Mouse (Mus musculus) cerebellum, adult 2 months (tissue): ENCODE measurements at regions not wholly inside any gene's neighbourhood (a gene's known extent, or its start where the extent isn't known, plus 50 kb on each side); places are given as distances from the start of the nearest gene placed in this dataset.
A peak's percentile ranks its signal among the peaks of the same experiment; 100 is the strongest.
"Not testable (repeated sequence)": the region's sequence is repeated elsewhere in the genome, so short reads cannot be mapped to it uniquely, and the experiment has no call there.

Experiments
- DNase-seq, 2 experiments: peaks; one replicate each; pipeline ENCODE4 v3.0.0; 2021
- H3K27ac ChIP-seq: fragments of 200-500 bp; 2 replicates; pipeline ENCODE4 v1.5.1; 2012; ENCODE audit warnings: low read length, control low read depth, inconsistent platforms; ENCODE audit not compliant: insufficient read depth
- H3K27me3 ChIP-seq: fragments of 200-500 bp; 2 replicates; pipeline ENCODE4 v1.6.1; 2012; ENCODE audit warnings: inconsistent platforms, mild to moderate bottlenecking, low read length, moderate library complexity; ENCODE audit not compliant: control insufficient read depth, insufficient read depth
- H3K4me1 ChIP-seq: fragments of 200-500 bp; 2 replicates; pipeline ENCODE4 v1.6.1; 2011; ENCODE audit warnings: low read length; ENCODE audit not compliant: control insufficient read depth, insufficient read depth
- H3K4me3 ChIP-seq: fragments of 200-500 bp; replicated peaks from 2 replicates; pipeline ENCODE3; 2011; ENCODE audit warnings: mild to moderate bottlenecking, low read depth, low read length, control low read depth; ENCODE audit not compliant: insufficient read depth
- CTCF ChIP-seq: fragments of 200-500 bp; IDR thresholded peaks from 2 replicates; pipeline ENCODE4 v1.5.1; 2011; ENCODE audit warnings: low read depth, mild to moderate bottlenecking, control low read depth, low read length, moderate library complexity, borderline replicate concordance; ENCODE audit not compliant: insufficient read depth
- POLR2A ChIP-seq: fragments of 200-500 bp; IDR thresholded peaks from 2 replicates; pipeline ENCODE4 v1.6.1; 2011; ENCODE audit warnings: low read length, control low read depth, borderline replicate concordance; ENCODE audit not compliant: insufficient read depth
- WGBS: fragments of 180-500 bp; shearing (Covaris S2); methylation state at CpG from one replicate; pipeline ENCODE4 v1.1.7; 2018; 5-methylcytosine and 5-hydroxymethylcytosine counted together

DNA sequence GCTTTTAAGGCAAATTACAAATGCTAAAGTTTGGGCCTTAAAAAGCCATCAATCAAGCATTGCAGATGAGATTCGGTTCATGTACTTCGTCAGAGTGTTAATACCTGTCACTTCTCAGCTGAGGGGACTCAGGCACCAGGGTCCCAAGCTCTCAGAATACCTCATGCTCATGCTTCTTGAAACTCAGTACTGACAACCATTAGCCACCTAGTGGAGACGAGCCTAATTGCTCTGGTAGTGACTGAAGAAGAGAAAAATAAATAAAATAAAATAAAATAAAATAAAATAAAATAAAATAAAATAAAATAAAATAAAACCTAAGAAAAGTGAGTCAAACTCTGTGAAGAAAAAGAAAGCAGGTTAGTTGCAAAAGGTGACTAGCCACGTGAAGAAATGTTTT lies 121.0 kb downstream of the Gxylt1 start:
- 68% methylated on average over 4 of the region's 4 CpGs for WGBS
- TF ChIP-seq POLR2A (no peak), CTCF (no peak)
- no peak for DNase-seq
- no peaks in the 10 kb centered on the region for H3K27me3 ChIP-seq
- no peak overlapping the region for H3K4me3 ChIP-seq
- no peaks in the 10 kb centered on the region for H3K4me1 ChIP-seq
- no peak overlapping the region for H3K27ac ChIP-seq

DNA sequence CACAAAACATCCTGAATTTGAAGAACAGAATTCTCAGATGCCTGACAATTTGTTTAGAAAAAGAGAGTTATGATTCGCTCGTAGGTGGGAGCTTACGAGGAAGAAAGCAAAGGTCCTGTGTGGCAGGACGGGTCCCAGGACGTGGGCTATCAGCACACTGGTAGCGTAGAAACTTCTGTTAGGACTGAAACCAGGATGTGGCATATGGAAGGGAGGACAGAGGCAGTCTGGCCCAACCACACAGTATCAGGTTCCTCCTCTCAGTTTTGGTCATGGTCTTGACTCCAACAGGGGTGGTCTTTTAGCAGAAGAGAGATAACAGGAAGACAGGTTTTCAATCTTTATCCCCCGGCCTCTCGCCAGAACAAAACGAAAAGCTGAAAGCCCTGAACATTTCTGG lies 130.1 kb downstream of the Gxylt1 start:
- Histone ChIP-seq H3K27me3 (no peaks in the 10 kb centered on the region), H3K27ac (no peak overlapping the region), H3K4me3 (no peak overlapping the region), H3K4me1 (no peaks in the 10 kb centered on the region)
- TF ChIP-seq POLR2A: no peak
- TF ChIP-seq CTCF: no peak
- 95% methylated on average over 9 of the region's 9 CpGs for WGBS
- no peak for DNase-seq

DNA sequence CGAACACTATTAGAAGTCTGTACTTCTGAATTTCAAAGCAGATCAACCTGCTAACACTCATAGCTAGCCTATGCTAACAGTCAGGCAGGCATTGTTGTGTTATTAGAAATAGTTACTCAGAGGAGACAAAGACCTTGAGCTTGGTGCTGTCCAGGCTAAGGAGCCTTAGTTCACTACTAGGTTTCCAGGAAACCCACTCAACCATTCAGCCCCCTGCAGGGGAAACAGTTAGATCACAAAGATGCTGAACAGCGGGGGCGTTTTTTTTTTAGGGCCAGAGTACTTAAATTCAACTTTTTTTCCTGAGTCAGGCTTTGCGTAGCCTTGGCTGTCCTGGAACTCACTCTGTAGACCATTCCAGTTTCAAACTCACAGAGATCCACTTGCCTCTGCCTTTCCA lies 130.7 kb downstream of the Gxylt1 start:
- no peak overlapping the region for H3K27ac ChIP-seq
- H3K4me1 ChIP-seq: no peaks in the 10 kb centered on the region
- no peak for DNase-seq
- no peaks in the 10 kb centered on the region for H3K27me3 ChIP-seq
- no peak overlapping the region for H3K4me3 ChIP-seq
- 49% methylated on average over 4 of the region's 4 CpGs for WGBS
- TF ChIP-seq POLR2A: no peak
- TF ChIP-seq CTCF: no peak

DNA sequence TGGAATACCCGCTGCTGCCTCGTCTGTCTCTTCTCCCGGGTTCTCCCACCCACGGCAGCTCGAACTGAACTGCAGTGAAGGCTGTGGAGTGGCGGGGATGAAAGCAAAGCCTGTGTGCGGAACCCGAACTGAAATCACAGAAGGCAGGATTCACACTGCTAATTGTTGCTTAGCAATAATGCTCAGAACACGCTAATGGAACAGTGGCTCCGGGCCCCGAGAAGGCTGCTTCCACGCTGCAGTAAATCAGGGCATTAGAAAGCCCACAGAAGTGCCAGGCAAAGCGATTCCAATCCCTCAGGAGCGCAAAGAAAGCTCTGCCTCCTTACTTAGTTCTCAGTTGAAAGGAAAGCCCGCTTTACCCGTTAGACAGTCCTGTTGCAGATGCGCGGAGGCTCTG lies 141.6 kb downstream of the Gxylt1 start:
- 43% methylated on average over 18 of the region's 18 CpGs for WGBS
- no peak for TF ChIP-seq POLR2A
- no peak for TF ChIP-seq CTCF
- no peak overlapping the region for H3K27ac ChIP-seq
- DNase-seq: no peak
- H3K4me1 ChIP-seq: no peaks in the 10 kb centered on the region
- H3K4me3 ChIP-seq: no peak overlapping the region
- no peaks in the 10 kb centered on the region; the same call in 1 of the 2 replicates for H3K27me3 ChIP-seq

DNA sequence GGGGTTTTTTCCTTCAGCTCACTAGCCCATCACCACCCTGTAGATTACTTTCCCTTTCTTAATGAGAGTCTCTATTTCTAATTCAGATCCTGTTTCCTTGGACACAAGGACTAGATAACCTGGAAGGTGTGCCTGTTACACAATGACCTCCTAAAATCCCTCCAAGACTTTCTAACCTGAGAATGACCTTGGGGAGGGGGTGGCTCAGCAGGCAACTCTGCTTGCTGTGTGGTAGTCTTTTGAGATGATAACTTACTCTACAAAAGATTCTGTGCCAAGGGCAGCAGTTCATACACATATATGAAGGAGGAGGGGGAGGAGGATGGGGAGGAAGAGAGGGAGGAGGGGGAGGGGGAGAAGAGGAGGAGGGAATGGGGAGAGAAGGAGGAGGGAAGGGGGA lies 143.9 kb downstream of the Gxylt1 start:
- DNase-seq: no peak
- Histone ChIP-seq H3K4me3 (no peak overlapping the region), H3K4me1 (no peaks in the 10 kb centered on the region), H3K27me3 (no peaks in the 10 kb centered on the region; the same call in 1 of the 2 replicates), H3K27ac (no peak overlapping the region)
- TF ChIP-seq CTCF: no peak
- no peak for TF ChIP-seq POLR2A

DNA sequence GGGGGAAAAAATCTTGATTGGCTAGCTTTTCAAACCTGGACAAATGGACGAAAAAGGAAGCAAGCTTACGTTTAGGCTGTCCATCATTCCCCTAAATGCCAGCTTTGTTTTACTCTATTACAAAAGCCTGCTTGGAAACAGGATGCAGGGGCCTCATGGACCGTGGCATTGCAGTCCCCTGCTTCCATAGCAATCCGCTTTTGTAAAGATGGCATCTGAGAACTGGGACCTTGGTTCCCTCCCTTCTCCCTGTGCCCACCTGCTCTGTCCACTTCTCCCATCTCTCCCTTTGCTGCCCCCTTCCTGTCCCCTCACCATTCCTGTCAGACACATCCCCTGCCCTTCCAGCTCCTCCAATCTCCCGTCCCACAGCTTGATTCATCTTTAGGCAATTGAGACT lies 149.7 kb downstream of the Gxylt1 start:
- WGBS: 65% methylated on average over 5 of the region's 5 CpGs
- TF ChIP-seq POLR2A: no peak
- no peak for TF ChIP-seq CTCF
- H3K4me1 ChIP-seq: no peaks in the 10 kb centered on the region
- no peak overlapping the region for H3K4me3 ChIP-seq
- H3K27me3 ChIP-seq: no peaks in the 10 kb centered on the region
- H3K27ac ChIP-seq: no peak overlapping the region
- no peak for DNase-seq

DNA sequence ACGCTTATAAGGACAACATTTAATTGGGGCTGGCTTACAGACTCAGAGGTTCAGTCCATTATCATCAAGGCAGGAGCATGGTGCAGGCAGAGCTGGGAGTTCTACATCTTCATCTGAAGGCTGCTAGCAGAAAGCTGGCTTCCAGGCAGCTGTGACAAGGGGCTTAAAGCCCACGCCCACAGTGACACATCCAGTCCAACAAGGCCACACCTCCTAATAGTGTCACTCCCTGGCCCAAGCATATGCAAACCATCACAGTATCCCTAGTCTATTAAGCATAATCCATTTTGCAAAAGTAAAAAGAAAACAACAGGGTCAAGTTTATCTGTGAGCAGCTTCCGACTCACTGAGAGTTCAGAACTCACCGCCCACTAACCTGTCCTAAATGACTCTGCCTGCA lies 153.8 kb downstream of the Gxylt1 start:
- WGBS: 91% methylated on average over 4 of the region's 4 CpGs
- Histone ChIP-seq H3K4me1 (no peaks in the 10 kb centered on the region), H3K4me3 (no peak overlapping the region), H3K27ac (no peak overlapping the region), H3K27me3 (no peaks in the 10 kb centered on the region)
- TF ChIP-seq CTCF (no peak), POLR2A (no peak)
- DNase-seq: no peak

DNA sequence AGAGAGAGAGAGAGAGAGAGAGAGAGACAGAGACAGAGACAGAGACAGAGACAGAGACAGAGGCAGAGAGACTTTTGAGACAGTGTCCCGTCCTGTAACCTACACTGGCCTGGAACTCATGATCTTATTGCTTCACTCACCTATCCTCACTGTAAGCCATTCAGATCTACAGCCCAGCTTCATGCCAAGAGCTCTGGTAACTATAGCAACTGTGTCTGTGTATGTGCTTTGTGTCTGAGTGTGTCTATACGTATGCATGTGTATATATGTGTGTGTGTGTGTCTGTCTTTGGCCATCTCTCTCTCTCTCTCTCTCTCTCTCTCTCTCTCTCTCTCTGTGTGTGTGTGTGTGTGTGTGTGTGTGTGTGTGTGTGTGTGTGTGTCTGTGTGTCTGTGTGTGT lies 157.2 kb downstream of the Gxylt1 start:
- not testable (repeated sequence) for H3K4me1 ChIP-seq, H3K4me3 ChIP-seq, H3K27me3 ChIP-seq, H3K27ac ChIP-seq, DNase-seq
- WGBS: 91% methylated on average over 2 of the region's 2 CpGs

DNA sequence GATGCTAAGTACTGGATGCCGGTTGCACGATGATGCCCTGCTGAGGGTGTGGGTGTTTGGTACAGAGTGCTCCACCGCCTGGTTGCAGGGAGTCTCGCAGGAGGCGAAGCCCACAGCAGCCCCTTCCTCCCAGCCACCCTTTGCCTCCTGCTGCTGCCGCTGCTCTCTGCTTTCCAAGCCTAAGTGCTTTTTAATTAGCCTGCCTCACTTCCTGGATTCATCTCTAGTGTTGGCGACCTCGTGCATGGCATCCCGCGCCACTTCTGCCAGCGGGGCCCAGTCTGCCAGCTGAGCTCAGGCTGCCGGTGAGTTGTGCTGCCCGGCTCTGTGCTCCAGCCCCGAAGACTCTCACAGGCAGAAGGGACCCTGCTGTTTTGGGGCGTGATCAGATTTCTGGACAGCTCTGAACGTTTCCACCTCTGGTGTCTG lies 159.3 kb downstream of the Gxylt1 start:
- TF ChIP-seq POLR2A: no peak
- TF ChIP-seq CTCF: no peak

More for the DNA sequence above, 159.3 kb downstream of the Gxylt1 start:
- H3K4me3 ChIP-seq: no peak overlapping the region
- no peaks in the 10 kb centered on the region for H3K4me1 ChIP-seq
- 1% methylated on average over 16 of the region's 16 CpGs for WGBS
- H3K27ac ChIP-seq: no peak overlapping the region
- H3K27me3 ChIP-seq: no peaks in the 10 kb centered on the region
- DNase-seq: peak; percentile 20 to 22
